Mouse (Mus musculus): ENCODE data around the gene Etv5. TPM values are rescaled to one million over a fixed set of nuclear protein-coding genes. Genes with fewer than 3 reads are reported as not detected.

Gene Etv5
- total and polyA plus RNA-seq, 3 experiments = 15.6 to 84.7 (median 18.0) TPM

GRCm38 (mm10) chr16:22335781-22336180 lies 103.7 kb downstream of the Etv5 start:
- Histone ChIP-seq H3K36me3 (replicated peaks) (no peaks in the 10 kb centered on the region), H3K4me3 (ENCODE audit: low read depth, low read length) (no peak overlapping the region), H3K4me1 (ENCODE audit: insufficient read depth, low read depth, low read length) (no peaks in the 10 kb centered on the region), H3K27me3 (ENCODE audit: insufficient read depth, low read length) (no peaks in the 10 kb centered on the region), H3K9me3 (replicated peaks) (no peaks in the 10 kb centered on the region)
- ATAC-seq (ENCODE audit: extremely low read depth, insufficient number of reproducible peaks, low FRiP score, poor library complexity, severe bottlenecking) (no peak), DNase-seq (ENCODE audit: low spot score) (no peak)
- TF ChIP-seq POLR2AphosphoS5 (IDR thresholded peaks at IDR 0.05; ENCODE audit: insufficient replicate concordance, low read depth, low read length) (no peak), GATA1 (IDR thresholded peaks at IDR 0.05; ENCODE audit: borderline replicate concordance, low read length) (no peak), TAL1 (conservative IDR thresholded peaks at IDR 0.05; ENCODE audit: low read depth, low read length) (no peak), CTCF (IDR thresholded peaks at IDR 0.05; ENCODE audit: low read depth, low read length) (no peak), GATA2 (IDR thresholded peaks at IDR 0.05; ENCODE audit: borderline replicate concordance, low read depth, low read length) (no peak)

Other genes with a start within 250 kb of the Etv5 start
- 350 and 355 TPM in 2 replicates for gene Tra2b, start 173.7 kb downstream of the Etv5 start, total RNA-seq (2014; fragmentation: Nextera tagmentation)
- 385 and 499 TPM in 2 replicates for gene Tra2b, start 173.7 kb downstream of the Etv5 start, total RNA-seq (2017)
- gene Tra2b, start 173.7 kb downstream of the Etv5 start, polyA plus RNA-seq (2012) = 95.9 and 106 TPM in 2 replicates
- not detected in 2 replicates for gene Dgkg, start 217.5 kb upstream of the Etv5 start, total RNA-seq (2014; fragmentation: Nextera tagmentation)
- gene Dgkg, start 217.5 kb upstream of the Etv5 start, total RNA-seq (2017) = 0.12 and 0.33 TPM in 2 replicates
- gene Dgkg, start 217.5 kb upstream of the Etv5 start, polyA plus RNA-seq (2012) = not detected in 2 replicates

Data from G1E (cell line).